Mouse (Mus musculus) urinary bladder, postnatal 0 days (tissue): ENCODE results near the gene Ifi208. TPM values are rescaled to one million over a fixed set of nuclear protein-coding genes. Genes with fewer than 3 reads are reported as not detected.

Experiments used
- microRNA-seq: library from miRNA; unstranded; fragments of <30 nt; microRNA quantifications from one replicate; pipeline ENCODE4, GENCODE M21; 2016
- polyA plus RNA-seq: library from polyadenylated mRNA; unstranded; fragments of >200 nt; fragmentation: Nextera tagmentation; extraction: Ambion mirVana; gene quantifications from 2 replicates; pipeline ENCODE4 v1.2.1, GENCODE M21; 2015

Gene Ifi208
- not detected in 2 replicates for polyA plus RNA-seq

GRCm38 (mm10) chr1:173673458-173674097 is at the start of gene Ifi208:
Gene Ifi208 (plus strand): TSS chr1:173673675.

GRCm38 (mm10) chr1:173630622-173631021 is 42.9 kb upstream of the Ifi208 start, which contains the start of gene Ifi209:
Gene Ifi209 (plus strand): TSS chr1:173630917.

GRCm38 (mm10) chr1:173741656-173742055 is 68.2 kb downstream of the Ifi208 start, which contains the start of gene Ifi207:
Gene Ifi207 (minus strand): TSS chr1:173741747.

Small RNA genes lying within 50 kb of the gene (microRNA-seq; reads per million reads assigned to microRNA genes)
- gene Gm44339: not detected

Other genes with a start within 250 kb of the Ifi208 start
- 0.14 and 0.17 TPM in 2 replicates for gene Ifi206, start 182.6 kb upstream of the Ifi208 start, polyA plus RNA-seq
- gene Ifi214, start 137.7 kb upstream of the Ifi208 start, polyA plus RNA-seq: not detected in 2 replicates
- gene Ifi213, start 74.4 kb upstream of the Ifi208 start, polyA plus RNA-seq: 0.11 and 0.50 TPM in 2 replicates
- 0.30 and 0.75 TPM in 2 replicates for gene Ifi209, start 42.8 kb upstream of the Ifi208 start, polyA plus RNA-seq
- 1.5 and 1.6 TPM in 2 replicates for gene Ifi207, start 68.1 kb downstream of the Ifi208 start, polyA plus RNA-seq
- 4.9 and 5.0 TPM in 2 replicates for gene Ifi204, start 93.3 kb downstream of the Ifi208 start, polyA plus RNA-seq
- 3.7 and 4.0 TPM in 2 replicates for gene Ifi211, start 239.4 kb downstream of the Ifi208 start, polyA plus RNA-seq